Mouse (Mus musculus): ENCODE results near the gene Gnb1. TPM values are rescaled to one million over a fixed set of nuclear protein-coding genes. Genes with fewer than 3 reads are reported as not detected.

The Gnb1 gene
- polyA plus RNA-seq, 1 experiment = 265 TPM

DNA sequence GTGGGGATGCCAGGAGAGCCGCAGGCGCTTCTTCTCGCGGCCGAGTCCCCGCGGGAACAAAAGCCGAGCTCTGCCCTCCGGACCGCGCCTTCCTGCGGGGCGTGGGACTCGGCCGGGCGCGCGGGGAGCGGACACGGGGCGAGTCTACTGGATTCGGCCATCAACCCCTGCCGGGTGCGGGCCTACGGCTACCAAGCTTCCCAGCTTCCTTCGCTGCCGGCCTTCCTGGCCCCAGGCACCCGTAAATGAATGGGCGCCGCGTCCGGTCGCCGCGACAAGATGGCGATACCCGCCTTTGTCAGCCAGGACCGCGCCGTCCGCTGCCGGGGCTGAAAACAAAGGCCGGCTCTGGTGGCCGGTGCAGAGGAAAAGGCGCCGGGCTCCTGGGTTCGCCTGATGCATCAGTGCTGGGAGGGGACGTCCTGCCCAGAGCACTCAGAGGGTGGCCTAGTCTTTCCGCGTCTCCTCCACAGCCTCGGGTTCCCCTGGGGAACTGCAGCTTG, 1.0 kb downstream of the Gnb1 start:
- Histone ChIP-seq H3K36me3 (ENCODE audit: control insufficient read depth, insufficient read depth) (no peaks in the 10 kb centered on the region), H3K4me2 (ENCODE audit: low read depth) (peak overlapping the region; percentile 76), H3K27me3 (ENCODE audit: control insufficient read depth, insufficient read depth, insufficient read length) (no peaks in the 10 kb centered on the region), H3ac (ENCODE audit: control insufficient read depth, insufficient read length) (peak overlapping the region; percentile 100), H3K79me2 (ENCODE audit: control insufficient read depth, insufficient read depth) (peaks cover 63% of the 10 kb centered on the region), H3K4me3 (peak overlapping the region; percentile 91)
- TF ChIP-seq SRF (IDR thresholded peaks at IDR 0.05; ENCODE audit: control insufficient read depth, insufficient read length, low read depth) (no peak), CEBPB (IDR thresholded peaks at IDR 0.05; ENCODE audit: insufficient read depth, poor library complexity, severe bottlenecking) (no peak), POLR2A (IDR thresholded peaks at IDR 0.05; ENCODE audit: insufficient read length, low read depth) (peak; percentile 32), E2F4 (IDR thresholded peaks at IDR 0.05; ENCODE audit: insufficient read depth) (no peak), MYOD1 (IDR thresholded peaks at IDR 0.05; ENCODE audit: control insufficient read depth in 1 of 3, insufficient read length in 2 of 3, low read depth in 2 of 3) (peak in 1 of 3 experiments; percentile 2), MAX (IDR thresholded peaks at IDR 0.05; ENCODE audit: low read depth) (no peak), USF1 (IDR thresholded peaks at IDR 0.05; ENCODE audit: low read depth) (no peak), MYOG (IDR thresholded peaks at IDR 0.05; ENCODE audit: control insufficient read depth in 1 of 3, insufficient read depth in 1 of 3, insufficient read length in 2 of 3, low read depth in 2 of 3) (no peak), REST (IDR thresholded peaks at IDR 0.05; ENCODE audit: insufficient read depth, insufficient read length) (no peak), POLR2AphosphoS2 (IDR thresholded peaks at IDR 0.05; ENCODE audit: insufficient read length, low read depth) (peak; percentile 25), TCF3 (IDR thresholded peaks at IDR 0.05; ENCODE audit: insufficient read length, low read depth) (no peak), TCF12 (IDR thresholded peaks at IDR 0.05; ENCODE audit: insufficient read depth, poor library complexity, severe bottlenecking) (no peak)

DNA sequence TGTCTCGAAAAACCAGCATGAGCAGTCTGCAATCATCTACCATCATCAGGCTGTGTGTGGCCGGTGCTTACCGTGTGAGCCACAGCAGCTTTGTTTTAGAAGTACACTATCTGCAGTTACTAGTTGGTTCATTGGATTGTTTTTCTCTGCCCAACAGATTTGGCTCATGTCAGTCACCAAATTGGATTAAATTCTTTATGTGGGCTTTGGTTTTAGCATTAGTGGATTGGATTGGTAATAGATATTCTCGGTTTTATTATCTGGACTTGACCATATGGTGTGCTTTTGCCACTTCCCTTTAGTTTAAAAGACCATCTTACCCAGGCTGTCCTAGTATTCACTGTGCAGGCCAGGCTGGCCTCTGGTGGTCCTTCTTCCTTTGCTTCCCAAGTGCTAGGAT, 3.7 kb downstream of the Gnb1 start:
- TF ChIP-seq USF1 (IDR thresholded peaks at IDR 0.05; ENCODE audit: low read depth) = no peak
- TF ChIP-seq MYOG (IDR thresholded peaks at IDR 0.05; ENCODE audit: control insufficient read depth in 1 of 3, insufficient read depth in 1 of 3, insufficient read length in 2 of 3, low read depth in 2 of 3) = no peak
- no peak for TF ChIP-seq TCF12 (IDR thresholded peaks at IDR 0.05; ENCODE audit: insufficient read depth, poor library complexity, severe bottlenecking)
- Histone ChIP-seq H3K36me3 (ENCODE audit: control insufficient read depth, insufficient read depth) (no peaks in the 10 kb centered on the region), H3K4me3 (no peak overlapping the region), H3ac (ENCODE audit: control insufficient read depth, insufficient read length) (no peak overlapping the region), H3K27me3 (ENCODE audit: control insufficient read depth, insufficient read depth, insufficient read length) (no peaks in the 10 kb centered on the region), H3K4me2 (ENCODE audit: low read depth) (peak overlapping the region; percentile 6), H3K79me2 (ENCODE audit: control insufficient read depth, insufficient read depth) (peaks cover 85% of the 10 kb centered on the region)

DNA sequence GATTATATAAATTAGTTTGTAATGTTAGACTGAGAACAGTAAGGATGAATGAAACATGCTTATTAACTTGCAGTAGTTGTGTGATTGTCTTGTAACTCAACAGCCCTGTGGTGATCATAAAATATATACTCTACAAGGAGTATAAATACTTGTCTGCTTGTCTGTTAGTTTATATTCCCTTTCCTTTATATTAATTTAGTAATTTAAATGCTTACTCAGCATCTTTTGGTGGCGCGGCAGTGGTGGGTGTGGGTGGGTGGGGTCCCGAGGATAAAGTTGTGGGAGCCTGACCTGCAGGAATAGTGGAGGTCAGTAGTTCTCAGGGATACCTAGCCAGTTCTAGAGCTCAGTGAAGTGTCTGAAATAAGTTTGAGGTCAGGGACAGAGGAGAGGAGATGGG, 6.8 kb downstream of the Gnb1 start:
- Histone ChIP-seq H3K36me3 (ENCODE audit: control insufficient read depth, insufficient read depth) (no peaks in the 10 kb centered on the region), H3K4me2 (ENCODE audit: low read depth) (no peak overlapping the region), H3K4me3 (no peak overlapping the region), H3K79me2 (ENCODE audit: control insufficient read depth, insufficient read depth) (peaks cover 100% of the 10 kb centered on the region), H3ac (ENCODE audit: control insufficient read depth, insufficient read length) (no peak overlapping the region), H3K27me3 (ENCODE audit: control insufficient read depth, insufficient read depth, insufficient read length) (no peaks in the 10 kb centered on the region)
- TF ChIP-seq REST (IDR thresholded peaks at IDR 0.05; ENCODE audit: insufficient read depth, insufficient read length) = no peak
- no peak for TF ChIP-seq POLR2AphosphoS2 (IDR thresholded peaks at IDR 0.05; ENCODE audit: insufficient read length, low read depth)
- no peak for TF ChIP-seq USF1 (IDR thresholded peaks at IDR 0.05; ENCODE audit: low read depth)
- TF ChIP-seq MYOD1 (IDR thresholded peaks at IDR 0.05; ENCODE audit: control insufficient read depth in 1 of 3, insufficient read length in 2 of 3, low read depth in 2 of 3) = no peak

DNA sequence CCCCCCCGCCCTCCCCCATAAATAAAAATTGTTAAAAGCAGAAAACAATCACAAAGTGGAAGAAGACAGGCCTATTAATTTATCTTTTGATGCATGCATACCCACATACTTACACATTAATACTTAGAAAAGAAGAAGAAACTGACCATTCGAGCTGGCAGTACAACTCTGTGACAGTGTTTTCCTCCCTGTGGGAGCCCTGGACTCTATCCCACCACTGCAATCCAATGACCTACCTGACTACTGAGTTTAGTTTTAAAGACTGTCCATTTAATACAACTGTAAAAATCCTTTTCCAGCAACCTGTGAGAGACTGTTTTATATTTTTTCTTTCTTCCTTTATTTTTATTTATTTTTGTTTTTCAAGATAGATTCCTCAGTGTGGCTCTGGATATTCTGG, 10.0 kb downstream of the Gnb1 start:
- Histone ChIP-seq H3K4me2 (ENCODE audit: low read depth) (no peak overlapping the region), H3K4me3 (no peak overlapping the region), H3K79me2 (ENCODE audit: control insufficient read depth, insufficient read depth) (peaks cover 100% of the 10 kb centered on the region), H3ac (ENCODE audit: control insufficient read depth, insufficient read length) (no peak overlapping the region), H3K27me3 (ENCODE audit: control insufficient read depth, insufficient read depth, insufficient read length) (no peaks in the 10 kb centered on the region), H3K36me3 (ENCODE audit: control insufficient read depth, insufficient read depth) (no peaks in the 10 kb centered on the region)
- TF ChIP-seq MYOG (IDR thresholded peaks at IDR 0.05; ENCODE audit: control insufficient read depth in 1 of 3, insufficient read depth in 1 of 3, insufficient read length in 2 of 3, low read depth in 2 of 3) (no peak), TCF12 (IDR thresholded peaks at IDR 0.05; ENCODE audit: insufficient read depth, poor library complexity, severe bottlenecking) (no peak), MAX (IDR thresholded peaks at IDR 0.05; ENCODE audit: low read depth) (no peak), POLR2A (IDR thresholded peaks at IDR 0.05; ENCODE audit: insufficient read length, low read depth) (no peak), CEBPB (IDR thresholded peaks at IDR 0.05; ENCODE audit: insufficient read depth, poor library complexity, severe bottlenecking) (no peak)

DNA sequence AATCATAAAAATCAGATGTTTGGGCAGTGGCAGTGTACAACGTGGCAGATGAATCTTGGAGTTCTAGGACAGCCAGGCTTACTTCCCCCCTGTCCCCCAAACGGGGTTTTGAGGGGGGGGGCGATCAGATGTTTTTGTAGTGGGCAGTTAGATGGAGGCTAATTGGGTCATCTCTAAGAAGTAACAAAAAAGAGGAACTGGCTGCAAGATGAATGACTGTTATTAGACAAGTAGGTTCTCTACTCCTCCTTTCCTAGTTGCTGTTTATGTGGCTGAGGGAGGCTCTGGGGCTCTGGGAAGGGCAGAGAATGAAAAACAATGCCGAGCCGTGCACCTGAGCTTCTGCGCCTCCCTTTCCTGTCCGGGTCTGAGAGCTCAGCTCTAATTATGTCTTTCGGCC, 13.9 kb downstream of the Gnb1 start:
- Histone ChIP-seq H3K4me3 (no peak overlapping the region), H3ac (ENCODE audit: control insufficient read depth, insufficient read length) (no peak overlapping the region), H3K79me2 (ENCODE audit: control insufficient read depth, insufficient read depth) (peaks cover 100% of the 10 kb centered on the region), H3K27me3 (ENCODE audit: control insufficient read depth, insufficient read depth, insufficient read length) (no peaks in the 10 kb centered on the region), H3K36me3 (ENCODE audit: control insufficient read depth, insufficient read depth) (no peaks in the 10 kb centered on the region), H3K4me2 (ENCODE audit: low read depth) (no peak overlapping the region)
- TF ChIP-seq CEBPB (IDR thresholded peaks at IDR 0.05; ENCODE audit: insufficient read depth, poor library complexity, severe bottlenecking) = no peak
- TF ChIP-seq TCF3 (IDR thresholded peaks at IDR 0.05; ENCODE audit: insufficient read length, low read depth) = no peak
- TF ChIP-seq SRF (IDR thresholded peaks at IDR 0.05; ENCODE audit: control insufficient read depth, insufficient read length, low read depth) = no peak
- no peak for TF ChIP-seq MAX (IDR thresholded peaks at IDR 0.05; ENCODE audit: low read depth)
- TF ChIP-seq E2F4 (IDR thresholded peaks at IDR 0.05; ENCODE audit: insufficient read depth) = no peak
- TF ChIP-seq POLR2A (IDR thresholded peaks at IDR 0.05; ENCODE audit: insufficient read length, low read depth) = no peak
- TF ChIP-seq REST (IDR thresholded peaks at IDR 0.05; ENCODE audit: insufficient read depth, insufficient read length) = no peak
- TF ChIP-seq MYOD1 (IDR thresholded peaks at IDR 0.05; ENCODE audit: control insufficient read depth in 1 of 3, insufficient read length in 2 of 3, low read depth in 2 of 3) = no peak
- no peak for TF ChIP-seq POLR2AphosphoS2 (IDR thresholded peaks at IDR 0.05; ENCODE audit: insufficient read length, low read depth)
- no peak for TF ChIP-seq MYOG (IDR thresholded peaks at IDR 0.05; ENCODE audit: control insufficient read depth in 1 of 3, insufficient read depth in 1 of 3, insufficient read length in 2 of 3, low read depth in 2 of 3)
- TF ChIP-seq USF1 (IDR thresholded peaks at IDR 0.05; ENCODE audit: low read depth) = no peak
- no peak for TF ChIP-seq TCF12 (IDR thresholded peaks at IDR 0.05; ENCODE audit: insufficient read depth, poor library complexity, severe bottlenecking)
